Mouse (Mus musculus): Measurements from ENCODE around the gene Tdpoz1.
"Not testable (repeated sequence)": the region's sequence is repeated elsewhere in the genome, so short reads cannot be mapped to it uniquely, and the experiment has no call there.

Gene Tdpoz1

DNA sequence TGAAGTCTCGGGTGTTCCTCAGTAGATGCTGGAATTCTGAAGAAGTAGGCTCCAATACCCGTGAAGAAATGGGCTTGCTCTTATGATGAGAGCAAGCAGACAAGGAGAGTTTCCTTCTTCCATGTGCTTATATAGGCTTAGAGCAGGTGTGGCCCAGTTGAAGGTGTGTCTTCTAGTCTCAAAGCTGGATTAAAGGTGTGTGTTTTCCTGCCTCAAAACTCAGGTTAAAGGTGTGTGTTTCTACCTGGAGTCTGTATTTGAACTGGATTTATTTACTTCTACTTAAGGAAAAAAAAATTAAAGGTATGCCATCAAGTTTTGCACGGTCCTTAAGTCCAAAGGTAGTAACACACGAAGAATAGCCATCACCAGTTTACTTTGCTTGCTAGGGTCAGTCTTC, at the start of gene Tdpoz1:
TSS of gene Tdpoz1 (minus strand) at position 101 of the 400 bp plus-strand sequence.
- H3K36me3 ChIP-seq (ENCODE audit: insufficient read depth, low read length); H3K9me3 ChIP-seq (ENCODE audit: low read length); H3K27me3 ChIP-seq (ENCODE audit: insufficient read depth, low read length); H3K4me1 ChIP-seq (replicated peaks; ENCODE audit: low read depth, low read length); H3K4me3 ChIP-seq (replicated peaks; ENCODE audit: low read length): not testable (repeated sequence)

DNA sequence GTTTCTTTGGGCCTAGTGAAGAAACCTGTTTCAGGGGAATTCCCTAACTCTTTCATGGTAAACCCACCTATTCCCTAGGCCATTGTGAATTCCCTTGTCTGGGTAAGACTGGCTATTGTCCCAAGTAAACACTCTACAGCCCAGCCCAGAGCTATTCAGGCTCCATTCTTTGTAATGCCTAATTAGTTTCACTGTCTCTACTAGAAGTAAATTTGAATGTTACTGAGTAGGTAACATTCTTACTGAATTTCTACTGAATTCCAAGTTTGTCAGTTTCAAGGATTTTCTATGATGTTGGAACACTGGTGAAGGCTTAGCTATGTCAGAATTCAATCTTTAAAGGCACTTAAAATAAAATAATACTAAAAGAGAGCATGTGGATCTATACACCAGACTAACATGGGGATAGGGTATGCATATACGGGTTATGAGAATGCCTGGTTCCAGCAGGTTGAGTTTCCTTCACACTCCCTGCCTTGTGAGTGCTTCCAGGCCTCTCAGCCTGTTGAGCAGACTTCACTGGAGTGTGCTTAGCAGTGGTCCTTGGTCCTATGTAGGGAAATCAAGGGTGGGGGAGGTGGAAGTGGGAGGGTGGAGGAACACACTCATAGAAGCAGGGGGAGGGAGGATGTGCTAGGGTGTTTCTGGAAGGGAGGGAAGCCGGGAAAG, 33.0 kb upstream of the Tdpoz1 start:
- H3K4me3 ChIP-seq (replicated peaks; ENCODE audit: low read length); H3K36me3 ChIP-seq (ENCODE audit: insufficient read depth, low read length); H3K4me1 ChIP-seq (replicated peaks; ENCODE audit: low read depth, low read length); H3K27me3 ChIP-seq (ENCODE audit: insufficient read depth, low read length): not testable (repeated sequence)
- H3K9me3 ChIP-seq (ENCODE audit: low read length): peaks cover 19% of the 10 kb centered on the region

DNA sequence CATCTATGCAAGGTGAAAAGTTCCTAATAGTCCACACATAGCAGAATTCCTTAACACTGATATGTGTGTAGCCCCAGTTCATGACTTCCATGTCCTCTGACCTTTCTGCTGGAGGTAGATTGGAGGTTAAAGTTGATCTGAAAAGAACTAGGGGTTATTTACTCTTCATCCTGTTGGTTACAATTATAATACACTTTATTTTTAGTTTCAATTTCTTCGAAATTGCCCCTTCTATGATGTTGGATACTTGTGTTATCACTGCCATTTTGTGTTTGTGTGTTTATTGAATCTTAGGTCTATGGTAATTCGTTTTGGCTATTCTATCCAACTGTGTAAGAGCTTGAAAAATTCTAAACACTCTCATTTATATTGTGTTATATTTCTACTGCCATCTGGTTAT, 16.9 kb upstream of the Tdpoz1 start, which contains the start of gene Gm37596:
TSS of gene Gm37596 (minus strand) at position 101 of the 400 bp plus-strand sequence.
- H3K9me3 ChIP-seq (ENCODE audit: low read length); H3K27me3 ChIP-seq (ENCODE audit: insufficient read depth, low read length); H3K4me1 ChIP-seq (replicated peaks; ENCODE audit: low read depth, low read length); H3K4me3 ChIP-seq (replicated peaks; ENCODE audit: low read length); H3K36me3 ChIP-seq (ENCODE audit: insufficient read depth, low read length): not testable (repeated sequence)

DNA sequence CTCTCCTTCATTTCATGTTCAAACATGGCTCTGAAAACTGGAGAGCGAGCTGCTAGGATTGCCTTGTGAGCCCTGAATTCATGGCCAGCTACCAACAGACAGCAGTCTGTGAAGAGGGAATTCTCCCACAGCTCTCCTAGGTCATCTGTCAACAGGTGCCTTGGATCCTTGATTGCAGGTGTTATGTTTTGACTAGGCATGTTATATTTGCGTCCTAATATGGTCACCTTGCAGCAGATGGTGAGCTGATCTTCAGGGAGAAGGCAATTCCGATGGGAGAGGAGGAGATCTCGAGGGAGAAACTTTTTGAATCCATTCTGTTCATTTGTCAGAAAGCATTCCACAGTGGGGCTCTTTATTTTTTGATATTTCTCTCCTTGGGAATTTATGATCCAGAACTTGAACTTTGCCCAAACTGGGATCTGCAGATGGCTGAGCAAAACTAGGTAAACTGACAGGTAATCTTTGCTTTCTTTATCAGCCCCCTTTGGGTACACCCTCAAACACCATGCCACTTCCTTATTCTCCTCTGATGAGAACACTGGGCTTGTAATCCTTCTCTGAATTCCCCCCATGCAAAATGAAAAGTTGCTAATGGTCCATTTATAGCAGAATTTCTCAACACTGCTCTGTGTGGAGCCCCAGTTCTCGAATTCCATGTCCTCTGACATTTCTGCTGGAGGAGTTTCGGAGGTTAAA, 5.2 kb downstream of the Tdpoz1 start:
- not testable (repeated sequence) for H3K4me3 ChIP-seq (replicated peaks; ENCODE audit: low read length); H3K27me3 ChIP-seq (ENCODE audit: insufficient read depth, low read length); H3K9me3 ChIP-seq (ENCODE audit: low read length); H3K36me3 ChIP-seq (ENCODE audit: insufficient read depth, low read length); H3K4me1 ChIP-seq (replicated peaks; ENCODE audit: low read depth, low read length)

DNA sequence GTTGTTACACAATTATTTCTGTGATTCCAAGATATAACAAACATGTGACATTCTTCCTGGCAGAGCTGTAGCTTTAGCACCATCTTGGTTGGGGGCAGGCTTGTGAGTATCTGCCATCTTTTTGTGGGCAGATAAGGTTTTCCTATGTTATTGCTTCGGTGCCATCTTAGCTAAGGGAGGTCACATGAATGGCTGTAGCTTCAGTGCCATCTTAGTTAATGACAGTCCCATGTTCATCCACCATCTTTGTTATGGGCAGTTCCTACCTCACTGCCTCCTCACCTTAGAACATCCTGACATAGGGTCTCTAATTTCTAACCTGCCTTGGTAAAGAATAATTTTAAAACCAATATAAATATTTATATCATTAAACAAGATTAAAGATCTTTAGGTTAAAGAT, 21.9 kb downstream of the Tdpoz1 start:
- Histone ChIP-seq H3K4me3 (replicated peaks; ENCODE audit: low read length) (no peak overlapping the region), H3K27me3 (ENCODE audit: insufficient read depth, low read length) (peaks cover 2% of the 10 kb centered on the region; the same call in 1 of the 2 replicates), H3K4me1 (replicated peaks; ENCODE audit: low read depth, low read length) (no peaks in the 10 kb centered on the region), H3K9me3 (ENCODE audit: low read length) (peaks cover 3% of the 10 kb centered on the region; the same call in 1 of the 2 replicates), H3K36me3 (ENCODE audit: insufficient read depth, low read length) (no peaks in the 10 kb centered on the region)
- TF ChIP-seq POU5F1 (IDR thresholded peaks at IDR 0.05; ENCODE audit: borderline replicate concordance, low read length) (no peak), CTCF (conservative IDR thresholded peaks at IDR 0.05; ENCODE audit: low read length) (no peak), NANOG (IDR thresholded peaks at IDR 0.05; ENCODE audit: borderline replicate concordance, low read length) (no peak)

DNA sequence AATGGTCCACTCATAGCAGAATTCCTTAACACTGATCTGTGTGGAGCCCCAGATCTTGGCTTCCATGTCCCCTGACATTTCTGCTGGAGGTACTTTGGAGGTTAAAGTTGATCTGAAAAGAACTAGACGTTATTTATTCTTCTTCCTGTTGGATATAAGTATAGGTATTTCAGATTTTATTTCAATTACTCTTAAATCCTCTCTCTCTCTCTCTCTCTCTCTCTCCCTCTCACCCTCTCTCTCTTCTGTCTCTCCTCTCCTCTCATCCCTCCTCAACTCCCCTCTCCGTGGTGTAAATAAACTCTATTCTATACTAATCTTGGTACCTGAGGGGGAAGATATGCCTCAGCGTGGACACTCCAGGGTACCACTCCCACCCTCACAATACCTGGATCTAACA, 23.5 kb downstream of the Tdpoz1 start, which contains the start of gene Tdpoz2:
TSS of gene Tdpoz2 (minus strand) at position 101 of the 400 bp plus-strand sequence.
- Histone ChIP-seq H3K4me3 (replicated peaks; ENCODE audit: low read length) (no peak within 1 kb of the TSS), H3K4me1 (replicated peaks; ENCODE audit: low read depth, low read length) (no peaks in the 10 kb centered on the region), H3K9me3 (ENCODE audit: low read length) (peaks cover 3% of the 10 kb centered on the region; the same call in 1 of the 2 replicates), H3K27me3 (ENCODE audit: insufficient read depth, low read length) (peaks cover 2% of the 10 kb centered on the region; the same call in 1 of the 2 replicates), H3K36me3 (ENCODE audit: insufficient read depth, low read length) (no peaks in the 10 kb centered on the region)
- TF ChIP-seq POU5F1 (IDR thresholded peaks at IDR 0.05; ENCODE audit: borderline replicate concordance, low read length) (no peak), NANOG (IDR thresholded peaks at IDR 0.05; ENCODE audit: borderline replicate concordance, low read length) (no peak), CTCF (conservative IDR thresholded peaks at IDR 0.05; ENCODE audit: low read length) (no peak)

DNA sequence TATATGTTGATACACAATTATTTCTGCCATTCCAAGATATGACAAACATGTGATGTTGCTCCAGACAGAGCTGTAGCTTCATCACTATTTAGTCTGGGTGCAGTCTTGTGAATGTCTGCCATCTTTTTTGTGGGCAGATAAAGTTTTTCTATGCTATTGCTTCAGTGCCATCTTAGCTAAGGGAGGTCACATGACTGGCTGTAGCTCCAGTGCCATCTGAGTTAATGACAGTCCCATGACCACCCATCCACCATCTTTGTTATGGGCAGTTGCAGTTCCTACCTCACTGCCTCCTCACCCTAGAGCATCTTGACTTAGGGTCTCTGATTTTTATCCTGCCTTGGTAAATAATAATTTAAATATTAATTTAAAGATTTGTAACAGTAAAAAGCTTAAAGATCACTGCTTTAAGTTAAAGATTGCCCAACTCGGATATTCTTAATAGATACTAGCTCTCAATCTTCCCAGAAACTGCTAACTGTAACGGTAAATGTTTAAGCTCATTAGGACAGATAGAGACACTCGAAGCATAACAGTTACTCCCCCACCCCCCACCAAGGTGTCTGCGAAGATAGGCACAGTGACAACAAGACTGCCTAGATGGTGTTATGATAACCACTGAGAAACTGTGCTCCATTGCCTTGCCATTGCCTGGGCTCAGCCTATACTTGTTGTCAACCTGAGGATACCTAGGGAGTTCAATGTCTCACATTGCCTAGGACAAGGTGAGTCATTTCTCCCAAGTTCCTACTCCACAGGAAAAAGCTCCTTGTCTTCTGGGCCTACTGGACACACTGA, 45.0 kb downstream of the Tdpoz1 start:
- not testable (repeated sequence) for H3K9me3 ChIP-seq (ENCODE audit: low read length); H3K4me3 ChIP-seq (replicated peaks; ENCODE audit: low read length); H3K27me3 ChIP-seq (ENCODE audit: insufficient read depth, low read length); H3K36me3 ChIP-seq (ENCODE audit: insufficient read depth, low read length); H3K4me1 ChIP-seq (replicated peaks; ENCODE audit: low read depth, low read length)

Data from E14TG2a.4 (cell line).